Mouse (Mus musculus): ENCODE results near the gene Rhob. TPM values are rescaled to one million over a fixed set of nuclear protein-coding genes. Genes with fewer than 3 reads are reported as not detected.

The Rhob gene
- total and polyA plus RNA-seq, 2 experiments from 2014 or later = 71.4 to 356 TPM

- ATAC-seq = no peak
- no peak for DNase-seq (ENCODE audit: low spot score)
- WGBS = 69% methylated on average over 2 of the region's 2 CpGs
- TF ChIP-seq CTCF (IDR thresholded peaks at IDR 0.05; ENCODE audit: low read depth) = no peak
- Histone ChIP-seq H3K4me2 (ENCODE audit: low read depth, low read length) (no peak overlapping the region), H3K4me1 (ENCODE audit: insufficient read depth, low read length) (no peaks in the 10 kb centered on the region), H3K9me3 (ENCODE audit: low read length) (no peaks in the 10 kb centered on the region), H3K4me3 (ENCODE audit: low read length) (no peak overlapping the region), H3K9ac (replicated peaks; ENCODE audit: low read length) (no peak overlapping the region), H3K27me3 (ENCODE audit: insufficient read depth, low read length) (no peaks in the 10 kb centered on the region), H3K27ac (no peak overlapping the region), H3K36me3 (ENCODE audit: insufficient read depth, low read length) (no peaks in the 10 kb centered on the region)
These were observed 17.6 kb downstream of the Rhob start for GRCm38 (mm10) chr12:8482169-8482568.

GRCm38 (mm10) chr12:8474836-8475387 is 24.9 kb downstream of the Rhob start:
- WGBS = 44% methylated on average over 6 of the region's 6 CpGs
- ATAC-seq (peak; percentile 70), DNase-seq (ENCODE audit: low spot score) (no peak)
- Histone ChIP-seq H3K4me1 (ENCODE audit: insufficient read depth, low read length) (0 out of 2 replicates have a peak, but pooled peaks cover 3% of the 10 kb centered on the region), H3K36me3 (ENCODE audit: insufficient read depth, low read length) (no peaks in the 10 kb centered on the region), H3K4me3 (ENCODE audit: low read length) (no peak overlapping the region), H3K4me2 (ENCODE audit: low read depth, low read length) (no peak overlapping the region), H3K9ac (replicated peaks; ENCODE audit: low read length) (no peak overlapping the region), H3K9me3 (ENCODE audit: low read length) (no peaks in the 10 kb centered on the region), H3K27ac (no peak overlapping the region), H3K27me3 (ENCODE audit: insufficient read depth, low read length) (no peaks in the 10 kb centered on the region)
- TF ChIP-seq CTCF (IDR thresholded peaks at IDR 0.05; ENCODE audit: low read depth) = no peak

GRCm38 (mm10) chr12:8472591-8473358 is 27.0 kb downstream of the Rhob start:
- peak; percentile 78 for ATAC-seq
- 53% methylated on average over 7 of the region's 7 CpGs for WGBS
- DNase-seq (ENCODE audit: low spot score) = peak; percentile 91

GRCm38 (mm10) chr12:8472051-8472450 is 27.8 kb downstream of the Rhob start:
- Histone ChIP-seq H3K4me3 (ENCODE audit: low read length) (no peak overlapping the region), H3K36me3 (ENCODE audit: insufficient read depth, low read length) (no peaks in the 10 kb centered on the region), H3K9ac (replicated peaks; ENCODE audit: low read length) (no peak overlapping the region), H3K27ac (no peak overlapping the region), H3K9me3 (ENCODE audit: low read length) (no peaks in the 10 kb centered on the region), H3K27me3 (ENCODE audit: insufficient read depth, low read length) (no peaks in the 10 kb centered on the region), H3K4me1 (ENCODE audit: insufficient read depth, low read length) (0 out of 2 replicates have a peak, but pooled peaks cover 3% of the 10 kb centered on the region), H3K4me2 (ENCODE audit: low read depth, low read length) (no peak overlapping the region)
- DNase-seq (ENCODE audit: low spot score) = no peak
- no peak for ATAC-seq
- 76% methylated on average over 4 of the region's 4 CpGs for WGBS
- TF ChIP-seq CTCF (IDR thresholded peaks at IDR 0.05; ENCODE audit: low read depth) = no peak

More at GRCm38 (mm10) chr12:8472591-8473358, 27.0 kb downstream of the Rhob start:
- no peak for TF ChIP-seq CTCF (IDR thresholded peaks at IDR 0.05; ENCODE audit: low read depth)
- Histone ChIP-seq H3K27me3 (ENCODE audit: insufficient read depth, low read length) (no peaks in the 10 kb centered on the region), H3K36me3 (ENCODE audit: insufficient read depth, low read length) (no peaks in the 10 kb centered on the region), H3K27ac (peak overlapping the region; percentile 36), H3K9ac (replicated peaks; ENCODE audit: low read length) (no peak overlapping the region), H3K9me3 (ENCODE audit: low read length) (no peaks in the 10 kb centered on the region), H3K4me1 (ENCODE audit: insufficient read depth, low read length) (0 out of 2 replicates have a peak, but pooled peaks cover 3% of the 10 kb centered on the region), H3K4me3 (ENCODE audit: low read length) (no peak overlapping the region), H3K4me2 (ENCODE audit: low read depth, low read length) (no peak overlapping the region)

GRCm38 (mm10) chr12:8470962-8471361 is 28.8 kb downstream of the Rhob start:
- DNase-seq (ENCODE audit: low spot score) = peak; percentile 39
- no peaks in the 10 kb centered on the region for H3K36me3 ChIP-seq (ENCODE audit: insufficient read depth, low read length)
- ATAC-seq = 0 out of 2 replicates have a peak, but pooled peaks have one; percentile 11
- no peak overlapping the region for H3K4me3 ChIP-seq (ENCODE audit: low read length)
- TF ChIP-seq CTCF (IDR thresholded peaks at IDR 0.05; ENCODE audit: low read depth) = no peak
- no peak overlapping the region for H3K4me2 ChIP-seq (ENCODE audit: low read depth, low read length)
- 0 out of 2 replicates have a peak, but pooled peaks cover 3% of the 10 kb centered on the region for H3K4me1 ChIP-seq (ENCODE audit: insufficient read depth, low read length)
- no peaks in the 10 kb centered on the region for H3K9me3 ChIP-seq (ENCODE audit: low read length)
- 71% methylated on average over 2 of the region's 2 CpGs for WGBS
- no peak overlapping the region for H3K27ac ChIP-seq
- no peak overlapping the region for H3K9ac ChIP-seq (replicated peaks; ENCODE audit: low read length)
- no peaks in the 10 kb centered on the region for H3K27me3 ChIP-seq (ENCODE audit: insufficient read depth, low read length)

GRCm38 (mm10) chr12:8469742-8470494 is 29.9 kb downstream of the Rhob start:
- Histone ChIP-seq H3K4me1 (ENCODE audit: insufficient read depth, low read length) (0 out of 2 replicates have a peak, but pooled peaks cover 3% of the 10 kb centered on the region), H3K27me3 (ENCODE audit: insufficient read depth, low read length) (no peaks in the 10 kb centered on the region), H3K27ac (no peak overlapping the region), H3K4me2 (ENCODE audit: low read depth, low read length) (no peak overlapping the region), H3K9me3 (ENCODE audit: low read length) (no peaks in the 10 kb centered on the region), H3K9ac (replicated peaks; ENCODE audit: low read length) (no peak overlapping the region), H3K4me3 (ENCODE audit: low read length) (no peak overlapping the region), H3K36me3 (ENCODE audit: insufficient read depth, low read length) (no peaks in the 10 kb centered on the region)
- 93% methylated on average over 25 of the region's 25 CpGs for WGBS
- ATAC-seq (no peak), DNase-seq (ENCODE audit: low spot score) (no peak)
- no peak for TF ChIP-seq CTCF (IDR thresholded peaks at IDR 0.05; ENCODE audit: low read depth)

Measured in hindbrain, postnatal 0 days (tissue).